Mouse (Mus musculus) heart, embryonic 12.5 days (tissue): ENCODE measurements at regions not wholly inside any gene's neighbourhood (a gene's known extent, or its start where the extent isn't known, plus 50 kb on each side); places are given as distances from the start of the nearest gene placed in this dataset.

Experiments used
- ATAC-seq: fragments of 200-750 bp; cut with Nextera tagmentation; 2 replicates; pipeline ENCODE4 v1.8.0; 2017; ENCODE audit warnings: moderate TSS enrichment, moderate library complexity; ENCODE audit not compliant: insufficient number of reproducible peaks, low FRiP score
- H3K27ac ChIP-seq: fragments of 300-500 bp; sonication (generic); 2 replicates; pipeline ENCODE4 v1.5.1; 2016; ENCODE audit warnings: mild to moderate bottlenecking, moderate library complexity; ENCODE audit not compliant: poor library complexity, severe bottlenecking
- H3K27me3 ChIP-seq: fragments of 300-500 bp; sonication (generic); replicated peaks from 2 replicates; pipeline ENCODE4 v1.6.1; 2016; ENCODE audit warnings: mild to moderate bottlenecking, moderate library complexity
- H3K36me3 ChIP-seq: fragments of 300-500 bp; sonication (generic); 2 replicates; pipeline ENCODE4 v1.6.1; 2016; ENCODE audit warnings: mild to moderate bottlenecking, moderate library complexity
- H3K4me1 ChIP-seq: fragments of 300-500 bp; sonication (generic); replicated peaks from 2 replicates; pipeline ENCODE4 v1.6.1; 2016; ENCODE audit warnings: mild to moderate bottlenecking
- H3K4me2 ChIP-seq: fragments of 300-500 bp; sonication (generic); 2 replicates; pipeline ENCODE4 v1.6.1; 2016; ENCODE audit warnings: mild to moderate bottlenecking, moderate library complexity
- H3K4me3 ChIP-seq: fragments of 300-500 bp; sonication (generic); 2 replicates; pipeline ENCODE4 v1.5.1; 2016; ENCODE audit warnings: mild to moderate bottlenecking
- H3K9ac ChIP-seq: fragments of 300-500 bp; sonication (generic); 2 replicates; pipeline ENCODE4 v1.6.1; 2016; ENCODE audit warnings: mild to moderate bottlenecking, moderate library complexity
- H3K9me3 ChIP-seq: fragments of 300-500 bp; sonication (generic); replicated peaks from 2 replicates; pipeline ENCODE4 v1.6.1; 2016; ENCODE audit warnings: mild to moderate bottlenecking, moderate library complexity
- WGBS: fragments of 180-500 bp; shearing (Covaris S2); methylation state at CpG from one replicate; pipeline ENCODE4 v1.1.7; 2016; 5-methylcytosine and 5-hydroxymethylcytosine counted together

DNA sequence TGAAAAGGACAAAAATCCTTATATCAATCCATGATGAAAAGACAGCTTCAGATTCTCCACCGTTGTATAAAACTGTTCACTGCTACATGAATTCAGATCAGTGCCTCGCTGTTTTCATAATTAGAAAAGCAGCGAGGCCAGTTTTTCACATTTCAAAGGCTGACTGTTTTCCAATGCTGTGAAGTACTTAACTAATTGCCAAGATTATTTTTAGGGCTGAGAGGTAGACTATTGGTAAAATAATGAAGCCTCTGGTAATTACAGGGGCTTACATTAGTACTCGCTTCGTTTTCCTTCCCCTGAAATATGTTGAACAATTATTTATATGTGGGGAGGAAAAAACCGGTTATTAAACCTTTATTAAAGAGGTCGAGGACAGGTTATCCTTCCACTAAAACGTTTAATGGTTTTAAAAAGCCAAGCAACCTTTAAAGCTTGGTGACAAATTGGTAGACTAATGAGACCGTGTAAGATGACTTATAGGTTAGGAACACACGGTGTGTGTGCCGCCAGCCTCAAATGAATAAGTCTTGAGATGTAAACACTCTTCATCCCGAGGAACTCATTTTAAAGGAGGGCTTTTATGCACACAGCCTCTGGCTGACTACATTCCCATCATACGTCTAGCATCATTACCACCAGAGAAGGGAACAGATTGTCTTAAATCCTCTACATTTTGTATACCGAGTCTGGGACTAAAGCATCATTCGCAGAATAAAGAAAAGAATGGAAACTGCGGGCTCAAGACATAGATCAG lies 465.7 kb downstream of the Galc start:
- no peaks in the 10 kb centered on the region for H3K4me1 ChIP-seq
- H3K36me3 ChIP-seq: no peaks in the 10 kb centered on the region
- H3K27me3 ChIP-seq: no peaks in the 10 kb centered on the region
- H3K27ac ChIP-seq: no peak overlapping the region
- no peak overlapping the region for H3K4me3 ChIP-seq
- no peak overlapping the region for H3K4me2 ChIP-seq
- no peak for ATAC-seq
- no peaks in the 10 kb centered on the region for H3K9me3 ChIP-seq
- H3K9ac ChIP-seq: no peak overlapping the region
- WGBS: 81% methylated on average over 16 of the region's 16 CpGs

DNA sequence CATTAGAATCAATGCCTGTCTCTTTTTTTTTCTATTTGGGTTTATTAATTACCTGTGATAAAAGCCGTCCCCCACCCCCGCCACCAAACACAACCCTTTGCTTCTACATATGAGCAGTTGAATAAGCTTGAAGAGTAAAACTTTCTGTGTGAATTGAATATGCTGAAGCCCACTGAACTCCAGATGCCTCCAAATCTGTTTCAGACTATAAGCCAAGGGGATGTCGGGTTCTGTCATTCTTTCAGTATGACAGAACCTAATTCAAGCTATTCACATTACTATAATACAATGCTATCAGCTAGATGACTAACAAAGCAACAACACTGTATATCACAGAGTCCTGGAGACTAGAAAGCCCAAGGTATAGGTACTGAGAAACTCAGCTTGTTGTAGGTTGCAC lies 475.8 kb downstream of the Galc start:
- ATAC-seq: no peak
- WGBS: 80% methylated on average over 3 of the region's 3 CpGs
- Histone ChIP-seq H3K4me2 (no peak overlapping the region), H3K4me3 (no peak overlapping the region), H3K4me1 (no peaks in the 10 kb centered on the region), H3K27ac (no peak overlapping the region), H3K9me3 (no peaks in the 10 kb centered on the region), H3K27me3 (no peaks in the 10 kb centered on the region), H3K36me3 (no peaks in the 10 kb centered on the region), H3K9ac (no peak overlapping the region)

GRCm38 (mm10) chr12:97759116-97759515 lies 500.1 kb downstream of the Galc start:
- H3K4me3 ChIP-seq: no peak overlapping the region
- no peak for ATAC-seq
- no peak overlapping the region for H3K9ac ChIP-seq
- no peaks in the 10 kb centered on the region for H3K27me3 ChIP-seq
- no peaks in the 10 kb centered on the region for H3K36me3 ChIP-seq
- no peaks in the 10 kb centered on the region for H3K9me3 ChIP-seq
- H3K4me2 ChIP-seq: no peak overlapping the region
- no peak overlapping the region for H3K27ac ChIP-seq
- H3K4me1 ChIP-seq: no peaks in the 10 kb centered on the region
- WGBS: 76% methylated on average over 3 of the region's 3 CpGs

DNA sequence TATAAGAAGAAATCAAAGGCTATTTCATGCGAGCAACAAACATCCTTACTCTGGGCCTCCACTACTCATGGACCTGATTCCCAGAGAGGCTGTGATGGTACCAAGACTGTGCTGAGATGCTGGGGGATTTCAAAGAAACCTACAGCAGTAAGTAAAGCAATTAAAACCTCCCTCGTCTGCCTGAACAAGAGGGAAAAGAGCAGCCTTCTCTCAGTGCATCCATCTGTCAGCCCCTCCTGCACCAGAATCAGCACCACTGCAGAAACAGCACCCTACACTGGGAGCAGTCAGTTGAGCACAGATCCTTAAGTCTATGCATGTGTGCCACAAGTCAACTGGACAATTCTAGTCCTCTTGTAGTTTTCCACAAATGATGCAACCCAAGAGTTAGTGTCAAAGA lies 500.6 kb downstream of the Galc start:
- Histone ChIP-seq H3K4me1 (no peaks in the 10 kb centered on the region), H3K4me3 (no peak overlapping the region), H3K27me3 (no peaks in the 10 kb centered on the region), H3K4me2 (no peak overlapping the region), H3K9ac (no peak overlapping the region), H3K27ac (no peak overlapping the region), H3K36me3 (no peaks in the 10 kb centered on the region), H3K9me3 (no peaks in the 10 kb centered on the region)
- WGBS: 65% methylated on average over 2 of the region's 2 CpGs
- no peak for ATAC-seq

- Histone ChIP-seq H3K4me1 (no peaks in the 10 kb centered on the region), H3K4me3 (no peak overlapping the region), H3K36me3 (no peaks in the 10 kb centered on the region), H3K9me3 (no peaks in the 10 kb centered on the region), H3K9ac (no peak overlapping the region), H3K27ac (no peak overlapping the region), H3K4me2 (no peak overlapping the region), H3K27me3 (no peaks in the 10 kb centered on the region)
- ATAC-seq: no peak
- 68% methylated on average over 2 of the region's 2 CpGs for WGBS
These were observed 509.1 kb downstream of the Galc start for GRCm38 (mm10) chr12:97750166-97750565.

DNA sequence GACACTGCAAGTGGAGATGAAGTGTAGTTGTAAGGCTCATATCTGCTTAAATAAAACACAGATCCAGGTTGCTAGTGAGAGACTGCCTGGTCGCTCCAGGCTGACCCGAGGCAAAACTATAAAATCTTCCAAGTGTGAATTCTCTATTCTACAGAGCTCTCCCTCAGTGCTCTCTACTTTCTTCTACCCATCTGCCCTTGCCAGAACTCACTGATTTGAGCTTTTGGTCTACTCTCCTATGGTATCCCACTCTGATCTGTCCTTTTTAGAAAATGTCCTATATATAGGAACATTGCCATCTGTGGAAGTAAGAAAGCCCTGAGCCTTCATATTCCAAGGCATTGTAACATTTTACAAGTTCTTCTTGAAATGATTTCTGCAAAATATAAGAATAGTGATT lies 518.3 kb downstream of the Galc start:
- Histone ChIP-seq H3K4me3 (no peak overlapping the region), H3K4me1 (no peaks in the 10 kb centered on the region), H3K9me3 (no peaks in the 10 kb centered on the region), H3K4me2 (no peak overlapping the region), H3K36me3 (no peaks in the 10 kb centered on the region), H3K9ac (no peak overlapping the region), H3K27me3 (no peaks in the 10 kb centered on the region), H3K27ac (no peak overlapping the region)
- 63% methylated on average over 2 of the region's 2 CpGs for WGBS
- no peak for ATAC-seq

DNA sequence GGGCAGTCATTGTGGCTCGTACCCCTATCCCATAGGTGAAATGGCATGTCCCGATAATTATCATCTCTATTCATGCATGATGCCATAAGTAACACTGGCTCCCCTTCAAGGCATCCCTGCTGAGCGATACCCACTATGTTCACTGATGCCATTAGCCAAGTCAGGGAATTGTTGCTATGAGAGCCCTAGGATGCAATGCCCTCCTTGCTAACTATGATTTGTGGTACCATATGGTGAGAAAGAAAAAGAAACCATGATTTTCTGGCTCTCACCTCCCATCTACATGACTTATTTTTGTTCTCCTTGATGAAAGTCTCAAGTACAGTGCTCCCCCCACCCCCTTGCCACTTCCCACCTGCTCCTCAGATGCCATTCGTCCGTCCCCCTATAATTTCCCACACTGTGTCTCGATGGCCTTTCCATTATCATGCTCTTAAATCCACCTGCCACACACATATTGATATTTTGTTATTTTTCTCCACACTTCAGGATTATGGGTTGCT lies 527.1 kb downstream of the Galc start:
- WGBS: 77% methylated on average over 6 of the region's 6 CpGs
- H3K27ac ChIP-seq: no peak overlapping the region
- no peaks in the 10 kb centered on the region for H3K36me3 ChIP-seq
- no peak overlapping the region for H3K4me3 ChIP-seq
- H3K9me3 ChIP-seq: no peaks in the 10 kb centered on the region
- no peak for ATAC-seq
- no peaks in the 10 kb centered on the region for H3K27me3 ChIP-seq
- H3K9ac ChIP-seq: no peak overlapping the region
- H3K4me2 ChIP-seq: no peak overlapping the region
- no peaks in the 10 kb centered on the region for H3K4me1 ChIP-seq

GRCm38 (mm10) chr12:97720554-97720953 lies 538.7 kb downstream of the Galc start:
- 67% methylated on average over 3 of the region's 3 CpGs for WGBS
- H3K4me2 ChIP-seq: no peak overlapping the region
- no peak overlapping the region for H3K9ac ChIP-seq
- no peak for ATAC-seq
- H3K27me3 ChIP-seq: no peaks in the 10 kb centered on the region
- H3K9me3 ChIP-seq: no peaks in the 10 kb centered on the region; the same call in 1 of the 2 replicates
- H3K27ac ChIP-seq: no peak overlapping the region
- H3K4me1 ChIP-seq: no peaks in the 10 kb centered on the region
- no peak overlapping the region for H3K4me3 ChIP-seq
- no peaks in the 10 kb centered on the region for H3K36me3 ChIP-seq

- Histone ChIP-seq H3K36me3 (no peaks in the 10 kb centered on the region), H3K27me3 (no peaks in the 10 kb centered on the region), H3K9me3 (no peaks in the 10 kb centered on the region; the same call in 1 of the 2 replicates), H3K27ac (no peak overlapping the region), H3K9ac (no peak overlapping the region), H3K4me1 (no peaks in the 10 kb centered on the region), H3K4me2 (no peak overlapping the region), H3K4me3 (no peak overlapping the region)
- 72% methylated on average over 5 of the region's 5 CpGs for WGBS
- no peak for ATAC-seq
These were observed 541.4 kb downstream of the Galc start for GRCm38 (mm10) chr12:97717812-97718211.
